Mouse (Mus musculus) leukemia stem cell, adult 10-12 weeks (primary cell): ENCODE measurements around the gene Tesc. TPM values are rescaled to one million over a fixed set of nuclear protein-coding genes. Genes with fewer than 3 reads are reported as not detected.

Experiments used
- polyA plus RNA-seq: library from polyadenylated mRNA; stranded (reverse); fragments of >175 nt; gene quantifications from 2 replicates; pipeline ENCODE4 v1.2.3, GENCODE M21; 2012; ENCODE audit warnings: low replicate concordance

Gene Tesc
- 0.85 and 2.1 TPM in 2 replicates for polyA plus RNA-seq

DNA sequence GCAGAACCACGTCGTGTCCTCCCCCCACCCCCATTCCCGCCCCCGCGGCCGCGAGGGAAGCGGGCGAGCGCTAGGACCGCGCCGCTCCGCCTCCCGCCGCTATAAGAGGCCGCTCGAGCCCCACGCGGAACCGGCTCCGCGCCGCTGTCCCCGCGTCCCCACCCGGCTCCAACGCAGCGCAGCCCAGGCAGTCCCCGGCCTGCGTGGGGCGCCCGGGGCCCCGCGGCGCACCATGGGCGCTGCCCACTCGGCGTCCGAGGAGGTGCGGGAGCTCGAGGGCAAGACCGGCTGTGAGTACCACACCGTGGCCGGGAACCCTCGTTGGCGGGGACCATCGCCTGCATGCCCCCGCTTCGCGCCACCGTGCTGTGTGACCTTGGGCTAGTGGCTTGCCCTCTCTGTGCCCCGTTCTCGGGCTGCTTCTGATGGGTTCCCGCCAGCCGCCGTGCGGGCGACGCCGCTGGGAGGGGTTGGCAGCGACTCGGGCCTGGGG, at the start of gene Tesc:
Gene Tesc (plus strand): TSS at position 46 of the 493 bp plus-strand sequence.

Other genes starting within 250 kb of the Tesc start
- 0.07 and 0.08 TPM in 2 replicates for gene Nos1, start 246.7 kb upstream of the Tesc start, polyA plus RNA-seq
- gene Fbxo21, start 51.0 kb upstream of the Tesc start, polyA plus RNA-seq, result 1.6 and 4.3 TPM in 2 replicates
- gene Fbxw8, start 127.7 kb downstream of the Tesc start, polyA plus RNA-seq, result 23.1 and 37.6 TPM in 2 replicates
- gene Hrk, start 136.9 kb downstream of the Tesc start, polyA plus RNA-seq, result 0.03 TPM in 1 of 2 replicates, not detected in the other
- gene Rnft2, start 217.4 kb downstream of the Tesc start, polyA plus RNA-seq, result 0.63 and 0.71 TPM in 2 replicates
- 0.96 and 1.7 TPM in 2 replicates for gene 2410131K14Rik, start 217.5 kb downstream of the Tesc start, polyA plus RNA-seq